Mouse (Mus musculus) kidney, embryonic 15.5 days (tissue): ENCODE data around the gene Trim14. TPM values are rescaled to one million over a fixed set of nuclear protein-coding genes. Genes with fewer than 3 reads are reported as not detected.

Experiments used
- ATAC-seq: fragments of 200-750 bp; cut with Nextera tagmentation; replicated peaks from 2 replicates; pipeline ENCODE4 v1.8.0; 2017; ENCODE audit warnings: moderate TSS enrichment; ENCODE audit not compliant: low FRiP score
- H3K27ac ChIP-seq: fragments of 300-500 bp; sonication (generic); 2 replicates; pipeline ENCODE4 v1.5.1; 2015; ENCODE audit warnings: mild to moderate bottlenecking, inconsistent platforms
- H3K27me3 ChIP-seq: fragments of 300-500 bp; sonication (generic); 2 replicates; pipeline ENCODE4 v1.6.1; 2015; ENCODE audit warnings: inconsistent platforms
- H3K36me3 ChIP-seq: fragments of 300-500 bp; sonication (generic); 2 replicates; pipeline ENCODE4 v1.6.1; 2015; ENCODE audit warnings: inconsistent platforms
- H3K4me1 ChIP-seq: fragments of 300-500 bp; sonication (generic); 2 replicates; pipeline ENCODE4 v1.6.1; 2015; ENCODE audit warnings: inconsistent platforms
- H3K4me2 ChIP-seq: fragments of 300-500 bp; sonication (generic); 2 replicates; pipeline ENCODE4 v1.6.1; 2015; ENCODE audit warnings: moderate library complexity, mild to moderate bottlenecking, inconsistent platforms
- H3K4me3 ChIP-seq: fragments of 300-500 bp; sonication (generic); replicated peaks from 2 replicates; pipeline ENCODE4 v1.5.1; 2015; ENCODE audit warnings: mild to moderate bottlenecking, inconsistent platforms
- H3K9ac ChIP-seq: fragments of 300-500 bp; sonication (generic); 2 replicates; pipeline ENCODE4 v1.6.1; 2015; ENCODE audit warnings: mild to moderate bottlenecking, inconsistent platforms
- H3K9me3 ChIP-seq: fragments of 300-500 bp; sonication (generic); replicated peaks from 2 replicates; pipeline ENCODE4 v1.6.1; 2016; ENCODE audit warnings: inconsistent platforms
- WGBS: fragments of 180-500 bp; shearing (Covaris S2); methylation state at CpG from one replicate; pipeline ENCODE4 v1.1.7; 2015; ENCODE audit warnings: mixed read lengths; 5-methylcytosine and 5-hydroxymethylcytosine counted together
- polyA plus RNA-seq: library from polyadenylated mRNA; unstranded; fragments of >200 nt; fragmentation: Nextera tagmentation; extraction: Ambion mirVana; gene quantifications from 2 replicates; pipeline ENCODE4 v1.2.1, GENCODE M21; 2015

Gene Trim14
- polyA plus RNA-seq, 1 experiment from 2014 or later: 1.8 TPM

GRCm38 (mm10) chr4:46541707-46542106 lies 5.8 kb upstream of the Trim14 start:
- Histone ChIP-seq H3K27me3 (peaks cover 17% of the 10 kb centered on the region), H3K4me2 (no peak overlapping the region), H3K36me3 (no peaks in the 10 kb centered on the region), H3K4me1 (peaks cover 3% of the 10 kb centered on the region; the same call in 1 of the 2 replicates), H3K4me3 (no peak overlapping the region), H3K9ac (no peak overlapping the region), H3K27ac (no peak overlapping the region), H3K9me3 (no peaks in the 10 kb centered on the region)
- WGBS: 54% methylated on average over 9 of the region's 9 CpGs
- no peak for ATAC-seq

- no peak overlapping the region for H3K9ac ChIP-seq
- H3K27ac ChIP-seq: no peak overlapping the region
- peaks cover 24% of the 10 kb centered on the region for H3K4me1 ChIP-seq
- 27% methylated on average over 9 of the region's 9 CpGs for WGBS
- no peaks in the 10 kb centered on the region for H3K9me3 ChIP-seq
- no peak for ATAC-seq
- H3K36me3 ChIP-seq: no peaks in the 10 kb centered on the region
- H3K27me3 ChIP-seq: peaks cover 41% of the 10 kb centered on the region
- H3K4me2 ChIP-seq: no peak overlapping the region
- H3K4me3 ChIP-seq: no peak overlapping the region
Observed at GRCm38 (mm10) chr4:46539167-46539566, 3.2 kb upstream of the Trim14 start.

- H3K27ac ChIP-seq: no peak overlapping the region
- ATAC-seq: no peak
- peak overlapping the region; percentile 52 for H3K4me3 ChIP-seq
- peak overlapping the region; percentile 81 for H3K4me2 ChIP-seq
- WGBS: 8% methylated on average over 16 of the region's 16 CpGs
- peak overlapping the region; percentile 38 for H3K9ac ChIP-seq
- H3K4me1 ChIP-seq: peaks cover 27% of the 10 kb centered on the region
- peaks cover 64% of the 10 kb centered on the region for H3K27me3 ChIP-seq
- H3K36me3 ChIP-seq: no peaks in the 10 kb centered on the region
- no peaks in the 10 kb centered on the region for H3K9me3 ChIP-seq
Observed at GRCm38 (mm10) chr4:46535094-46535830, 679 bp downstream of the Trim14 start.

GRCm38 (mm10) chr4:46533934-46534720 lies 1.8 kb downstream of the Trim14 start:
- Histone ChIP-seq H3K36me3 (no peaks in the 10 kb centered on the region), H3K4me3 (peak overlapping the region; percentile 52), H3K4me2 (peak overlapping the region; percentile 81), H3K27me3 (peaks cover 60% of the 10 kb centered on the region), H3K9me3 (no peaks in the 10 kb centered on the region), H3K9ac (no peak overlapping the region), H3K27ac (no peak overlapping the region), H3K4me1 (peaks cover 25% of the 10 kb centered on the region)
- 12% methylated on average over 29 of the region's 29 CpGs for WGBS
- no peak for ATAC-seq

- H3K36me3 ChIP-seq: no peaks in the 10 kb centered on the region
- no peak for ATAC-seq
- H3K9me3 ChIP-seq: no peaks in the 10 kb centered on the region
- H3K9ac ChIP-seq: no peak overlapping the region
- H3K27ac ChIP-seq: no peak overlapping the region
- H3K4me2 ChIP-seq: no peak overlapping the region
- H3K4me3 ChIP-seq: no peak overlapping the region
- WGBS: 83% methylated on average over 7 of the region's 7 CpGs
- peaks cover 59% of the 10 kb centered on the region for H3K27me3 ChIP-seq
- H3K4me1 ChIP-seq: peaks cover 24% of the 10 kb centered on the region
Observed at GRCm38 (mm10) chr4:46532926-46533325, 3.0 kb downstream of the Trim14 start.

GRCm38 (mm10) chr4:46532511-46532910 lies 3.4 kb downstream of the Trim14 start:
- 85% methylated on average over 2 of the region's 2 CpGs for WGBS
- Histone ChIP-seq H3K4me1 (peaks cover 24% of the 10 kb centered on the region), H3K27ac (no peak overlapping the region), H3K36me3 (no peaks in the 10 kb centered on the region), H3K4me3 (no peak overlapping the region), H3K4me2 (no peak overlapping the region), H3K27me3 (peaks cover 54% of the 10 kb centered on the region), H3K9ac (no peak overlapping the region), H3K9me3 (no peaks in the 10 kb centered on the region)
- ATAC-seq: no peak

GRCm38 (mm10) chr4:46529722-46530121 lies 6.2 kb downstream of the Trim14 start:
- Histone ChIP-seq H3K4me2 (no peak overlapping the region), H3K9me3 (no peaks in the 10 kb centered on the region), H3K27me3 (peaks cover 29% of the 10 kb centered on the region), H3K9ac (no peak overlapping the region), H3K4me3 (no peak overlapping the region), H3K4me1 (peaks cover 13% of the 10 kb centered on the region), H3K36me3 (no peaks in the 10 kb centered on the region), H3K27ac (no peak overlapping the region)
- 43% methylated on average over 7 of the region's 7 CpGs for WGBS
- no peak for ATAC-seq

- no peaks in the 10 kb centered on the region for H3K36me3 ChIP-seq
- WGBS: under 1% methylated on average over 6 of the region's 7 CpGs
- H3K27ac ChIP-seq: no peak overlapping the region
- peak overlapping the region; percentile 33 for H3K4me3 ChIP-seq
- H3K27me3 ChIP-seq: peaks cover 9% of the 10 kb centered on the region; the same call in 1 of the 2 replicates
- peak overlapping the region; percentile 67 for H3K4me2 ChIP-seq
- no peaks in the 10 kb centered on the region for H3K9me3 ChIP-seq
- H3K4me1 ChIP-seq: peaks cover 5% of the 10 kb centered on the region
- H3K9ac ChIP-seq: peak overlapping the region; percentile 19; the same call in 1 of the 2 replicates
- peak; percentile 81 for ATAC-seq
Observed at GRCm38 (mm10) chr4:46527558-46527926, 8.4 kb downstream of the Trim14 start.

- H3K9me3 ChIP-seq: no peaks in the 10 kb centered on the region
- no peaks in the 10 kb centered on the region for H3K36me3 ChIP-seq
- WGBS: 38% methylated on average over 17 of the region's 17 CpGs
- peaks cover 6% of the 10 kb centered on the region; the same call in 1 of the 2 replicates for H3K27me3 ChIP-seq
- peak overlapping the region; percentile 19; the same call in 1 of the 2 replicates for H3K9ac ChIP-seq
- peak overlapping the region; percentile 67 for H3K4me2 ChIP-seq
- peak; percentile 61 for ATAC-seq
- H3K4me3 ChIP-seq: peak overlapping the region; percentile 33
- H3K4me1 ChIP-seq: peaks cover 5% of the 10 kb centered on the region
- no peak overlapping the region for H3K27ac ChIP-seq
Observed at GRCm38 (mm10) chr4:46526798-46527557, 9.0 kb downstream of the Trim14 start.

GRCm38 (mm10) chr4:46526226-46526625 lies 9.7 kb downstream of the Trim14 start:
- Histone ChIP-seq H3K27me3 (0 out of 2 replicates have a peak, but pooled peaks cover 6% of the 10 kb centered on the region), H3K4me3 (no peak overlapping the region), H3K9ac (no peak overlapping the region), H3K36me3 (no peaks in the 10 kb centered on the region), H3K4me2 (no peak overlapping the region), H3K4me1 (peaks cover 5% of the 10 kb centered on the region), H3K27ac (no peak overlapping the region), H3K9me3 (no peaks in the 10 kb centered on the region)
- ATAC-seq: no peak
- WGBS: 78% methylated on average over 3 of the region's 3 CpGs

GRCm38 (mm10) chr4:46523324-46523723 lies 12.6 kb downstream of the Trim14 start:
- Histone ChIP-seq H3K9ac (no peak overlapping the region), H3K4me3 (no peak overlapping the region), H3K36me3 (no peaks in the 10 kb centered on the region), H3K27me3 (no peaks in the 10 kb centered on the region), H3K4me2 (no peak overlapping the region), H3K27ac (peak overlapping the region; percentile 23; the same call in 1 of the 2 replicates), H3K4me1 (peaks cover 5% of the 10 kb centered on the region), H3K9me3 (no peaks in the 10 kb centered on the region)
- WGBS: 76% methylated on average over 4 of the region's 4 CpGs
- ATAC-seq: no peak; the same call in 1 of the 2 replicates
